In the genomic region with DNA sequence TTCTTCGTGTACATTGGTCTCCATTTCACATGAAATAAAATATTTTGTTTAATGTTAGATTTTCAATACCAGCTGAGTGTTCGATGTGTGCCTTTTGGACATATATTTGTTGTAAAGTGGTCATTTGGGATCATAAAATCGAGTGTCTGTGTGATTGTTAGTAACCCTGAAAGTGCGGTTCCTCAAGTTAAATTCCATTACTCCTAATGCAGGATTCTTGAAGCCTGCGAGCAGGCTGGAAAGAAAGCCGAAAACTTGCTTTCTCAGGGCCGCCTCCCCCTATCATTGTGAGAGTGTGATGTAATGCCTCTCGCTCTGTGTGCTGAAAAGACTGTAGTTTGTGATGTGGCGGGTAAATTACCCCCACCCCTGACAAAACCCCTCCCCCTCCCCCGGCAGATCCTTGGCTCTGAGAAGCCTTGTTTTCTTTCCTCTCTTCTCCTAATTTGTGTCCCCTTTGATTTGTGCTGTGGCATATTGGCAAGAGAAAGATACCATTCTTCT, we compare ENCODE assay signal across 8 mouse cellular contexts.
DNase-seq lines count a peak whose midpoint lies in the region; ATAC-seq and TF ChIP-seq lines count a peak whose summit lies in the region.

No protein-coding gene starts in this region.

- ATAC-seq in liver, embryonic 14.5 days (ENCODE audit: insufficient read depth) = peak; percentile 60
- ATAC-seq in neural tube, embryonic 13.5 days (ENCODE audit: low read depth) = peak; percentile 51

- H3K4me1 ChIP-seq in kidney, adult 2 months (ENCODE audit: control insufficient read depth, insufficient read depth, low read length) = peaks cover 14% of the 10 kb centered on the region; the same call in 1 of the 2 replicates
- H3K4me1 ChIP-seq in liver, embryonic 14.5 days (replicated peaks; ENCODE audit: control insufficient read depth in 2 of 2, insufficient read depth in 2 of 2, low read length in 1 of 2) = peaks cover 30 to 36% of the 10 kb centered on the region in 2 experiments
- peaks cover 54% of the 10 kb centered on the region for H3K4me1 ChIP-seq in neural tube, embryonic 13.5 days (replicated peaks)

- peak overlapping the region; percentile 23 for H3K4me3 ChIP-seq in kidney, adult 2 months (ENCODE audit: insufficient read depth, low read depth, low read length)
- H3K4me3 ChIP-seq in liver, embryonic 14.5 days (ENCODE audit: insufficient read depth in 1 of 2, low read depth in 2 of 2, low read length in 2 of 2) = peak overlapping the region; percentile 89 to 90
- H3K4me3 ChIP-seq in neural tube, embryonic 13.5 days = peak overlapping the region; percentile 63

- no peak for TF ChIP-seq POLR2A in kidney, adult 2 months (IDR thresholded peaks at IDR 0.05; ENCODE audit: low read depth, low read length)

- H3K9ac ChIP-seq in liver, embryonic 14.5 days (replicated peaks) = peak overlapping the region; percentile 96
- H3K9ac ChIP-seq in neural tube, embryonic 13.5 days = peak overlapping the region; percentile 87

- H3K36me3 ChIP-seq in kidney, adult 2 months (ENCODE audit: control insufficient read depth, insufficient read depth, low read length) = no peaks in the 10 kb centered on the region
- no peaks in the 10 kb centered on the region for H3K36me3 ChIP-seq in liver, embryonic 14.5 days (replicated peaks; ENCODE audit: control insufficient read depth, insufficient read depth, low read depth)
- H3K36me3 ChIP-seq in neural tube, embryonic 13.5 days = no peaks in the 10 kb centered on the region

- no peak overlapping the region for H3K27ac ChIP-seq in kidney, adult 2 months (ENCODE audit: insufficient read depth, low read depth, low read length)
- peak overlapping the region; percentile 87 for H3K27ac ChIP-seq in liver, embryonic 14.5 days
- H3K27ac ChIP-seq in neural tube, embryonic 13.5 days (replicated peaks) = peak overlapping the region; percentile 95

- TF ChIP-seq EP300 in liver, embryonic 14.5 days (IDR thresholded peaks at IDR 0.05; ENCODE audit: low read depth) = peak; percentile 16; the same call in 1 of the 2 replicates

- 1% methylated on average over 10 of the region's 10 CpGs for WGBS in kidney, adult 2 months
- WGBS in liver, embryonic 14.5 days (ENCODE audit: insufficient replicate concordance) = 0% methylated on average over 10 of the region's 10 CpGs
- WGBS in neural tube, embryonic 13.5 days = under 1% methylated on average over 10 of the region's 10 CpGs

- H3K27me3 ChIP-seq in kidney, adult 2 months (replicated peaks; ENCODE audit: control insufficient read depth, insufficient read depth, low read length) = no peaks in the 10 kb centered on the region
- H3K27me3 ChIP-seq in liver, embryonic 14.5 days (ENCODE audit: control insufficient read depth, insufficient read depth, low read length) = no peaks in the 10 kb centered on the region
- H3K27me3 ChIP-seq in neural tube, embryonic 13.5 days = no peaks in the 10 kb centered on the region

- TF ChIP-seq CTCF in kidney, adult 2 months (conservative IDR thresholded peaks at IDR 0.05; ENCODE audit: insufficient read depth, insufficient read length, low read depth, low read length) = no peak
- TF ChIP-seq CTCF in liver, embryonic 14.5 days (IDR thresholded peaks at IDR 0.05; ENCODE audit: low read depth) = no peak

- H3K9me3 ChIP-seq in liver, embryonic 14.5 days (ENCODE audit: control insufficient read depth, low read length) = no peaks in the 10 kb centered on the region
- no peaks in the 10 kb centered on the region for H3K9me3 ChIP-seq in neural tube, embryonic 13.5 days

- H3K4me2 ChIP-seq in liver, embryonic 14.5 days (ENCODE audit: low read depth) = peak overlapping the region; percentile 92
- H3K4me2 ChIP-seq in neural tube, embryonic 13.5 days = peak overlapping the region; percentile 67

- peak; percentile 32 for DNase-seq in spleen, adult 12 weeks (ENCODE audit: low spot score)
- no peak for DNase-seq in spleen, adult 18-20 months
- DNase-seq in cerebellum, adult 9-10 months = peak; percentile 53
- peak; percentile 41 to 59 for DNase-seq in frontal cortex, adult 2 months (ENCODE audit: extremely low spot score in 1 of 2, low spot score in 1 of 2)
- DNase-seq in kidney, adult 2 months = peak; percentile 42
- peak; percentile 65 to 76 (median 69) for DNase-seq in liver, embryonic 14.5 days (ENCODE audit: low read depth in 3 of 3, low spot score in 3 of 3)
- DNase-seq in urinary bladder, postnatal 10 days (ENCODE audit: low spot score) = no peak

Comparison
In these comparisons a context has a peak if more than half of its experiments do, and no peak if none do; other contexts are left out.
1. DNase-seq: peak in spleen, adult 12 weeks (single experiment), cerebellum, adult 9-10 months (single experiment), frontal cortex, adult 2 months (2 of 2), kidney, adult 2 months (single experiment) and liver, embryonic 14.5 days (3 of 3); none in spleen, adult 18-20 months (0 of 2) and urinary bladder, postnatal 10 days (single experiment).
2. H3K4me3 ChIP-seq: peak in every context shown above with its lines; median percentile 90 in liver, embryonic 14.5 days; 63 in neural tube, embryonic 13.5 days; 23 in kidney, adult 2 months.